Mouse (Mus musculus): ENCODE data around the gene Pmel. TPM values are rescaled to one million over a fixed set of nuclear protein-coding genes. Genes with fewer than 3 reads are reported as not detected.

The Pmel gene
- polyA plus RNA-seq, 1 experiment from 2014 or later = 3.1 TPM

Other genes starting within 250 kb of the Pmel start
- 124 and 138 TPM in 2 replicates for gene Smarcc2, start 244.9 kb upstream of the Pmel start, polyA plus RNA-seq (2014; fragmentation: Nextera tagmentation; extraction: Ambion mirVana)
- gene Myl6, start 210.1 kb upstream of the Pmel start, polyA plus RNA-seq (2014; fragmentation: Nextera tagmentation; extraction: Ambion mirVana) = 683 and 746 TPM in 2 replicates
- gene Myl6b, start 205.5 kb upstream of the Pmel start, polyA plus RNA-seq (2014; fragmentation: Nextera tagmentation; extraction: Ambion mirVana) = 3.4 and 3.7 TPM in 2 replicates
- 15.6 and 18.1 TPM in 2 replicates for gene Esyt1, start 178.3 kb upstream of the Pmel start, polyA plus RNA-seq (2014; fragmentation: Nextera tagmentation; extraction: Ambion mirVana)
- gene Zc3h10, start 156.4 kb upstream of the Pmel start, polyA plus RNA-seq (2014; fragmentation: Nextera tagmentation; extraction: Ambion mirVana) = 16.0 and 19.0 TPM in 2 replicates
- 2,670 and 2,991 TPM in 2 replicates for gene Rpl41, start 154.9 kb upstream of the Pmel start, polyA plus RNA-seq (2014; fragmentation: Nextera tagmentation; extraction: Ambion mirVana)
- gene Pa2g4, start 138.2 kb upstream of the Pmel start, polyA plus RNA-seq (2014; fragmentation: Nextera tagmentation; extraction: Ambion mirVana) = 241 and 249 TPM in 2 replicates
- 0.49 and 0.77 TPM in 2 replicates for gene Erbb3, start 114.5 kb upstream of the Pmel start, polyA plus RNA-seq (2014; fragmentation: Nextera tagmentation; extraction: Ambion mirVana)
- 588 and 638 TPM in 2 replicates for gene Rps26, start 77.4 kb upstream of the Pmel start, polyA plus RNA-seq (2014; fragmentation: Nextera tagmentation; extraction: Ambion mirVana)
- gene Ikzf4, start 58.2 kb upstream of the Pmel start, polyA plus RNA-seq (2014; fragmentation: Nextera tagmentation; extraction: Ambion mirVana) = 3.8 and 4.2 TPM in 2 replicates
- 12.5 and 12.7 TPM in 2 replicates for gene Suox, start 30.1 kb upstream of the Pmel start, polyA plus RNA-seq (2014; fragmentation: Nextera tagmentation; extraction: Ambion mirVana)
- 80.1 and 82.6 TPM in 2 replicates for gene Rab5b, start 7.9 kb upstream of the Pmel start, polyA plus RNA-seq (2014; fragmentation: Nextera tagmentation; extraction: Ambion mirVana)
- 98.9 and 99.1 TPM in 2 replicates for gene Cdk2, start 836 bp downstream of the Pmel start, polyA plus RNA-seq (2014; fragmentation: Nextera tagmentation; extraction: Ambion mirVana)
- gene Dgka, start 40.7 kb downstream of the Pmel start, polyA plus RNA-seq (2014; fragmentation: Nextera tagmentation; extraction: Ambion mirVana) = 5.4 and 5.7 TPM in 2 replicates
- 43.5 and 48.1 TPM in 2 replicates for gene Pym1, start 43.7 kb downstream of the Pmel start, polyA plus RNA-seq (2014; fragmentation: Nextera tagmentation; extraction: Ambion mirVana)
- gene Mmp19, start 86.7 kb downstream of the Pmel start, polyA plus RNA-seq (2014; fragmentation: Nextera tagmentation; extraction: Ambion mirVana) = 0.26 and 0.33 TPM in 2 replicates
- 36.3 and 40.3 TPM in 2 replicates for gene Dnajc14, start 99.9 kb downstream of the Pmel start, polyA plus RNA-seq (2014; fragmentation: Nextera tagmentation; extraction: Ambion mirVana)
- 17.4 and 18.6 TPM in 2 replicates for gene Tmem198b, start 100.2 kb downstream of the Pmel start, polyA plus RNA-seq (2014; fragmentation: Nextera tagmentation; extraction: Ambion mirVana)
- 279 and 283 TPM in 2 replicates for gene Sarnp, start 113.1 kb downstream of the Pmel start, polyA plus RNA-seq (2014; fragmentation: Nextera tagmentation; extraction: Ambion mirVana)
- gene Ormdl2, start 117.5 kb downstream of the Pmel start, polyA plus RNA-seq (2014; fragmentation: Nextera tagmentation; extraction: Ambion mirVana) = 64.4 and 70.6 TPM in 2 replicates
- 10.0 and 10.2 TPM in 2 replicates for gene Gdf11, start 187.5 kb downstream of the Pmel start, polyA plus RNA-seq (2014; fragmentation: Nextera tagmentation; extraction: Ambion mirVana)
- gene Cd63, start 196.8 kb downstream of the Pmel start, polyA plus RNA-seq (2014; fragmentation: Nextera tagmentation; extraction: Ambion mirVana) = 168 and 177 TPM in 2 replicates
- gene Rdh5, start 218.7 kb downstream of the Pmel start, polyA plus RNA-seq (2014; fragmentation: Nextera tagmentation; extraction: Ambion mirVana) = 11.3 TPM in 2 replicates
- 242 and 271 TPM in 2 replicates for gene Bloc1s1, start 219.8 kb downstream of the Pmel start, polyA plus RNA-seq (2014; fragmentation: Nextera tagmentation; extraction: Ambion mirVana)
- 1.6 and 1.7 TPM in 2 replicates for gene Itga7, start 229.6 kb downstream of the Pmel start, polyA plus RNA-seq (2014; fragmentation: Nextera tagmentation; extraction: Ambion mirVana)